Mouse (Mus musculus): Measurements from ENCODE around the gene Slc13a3. TPM values are rescaled to one million over a fixed set of nuclear protein-coding genes. Genes with fewer than 3 reads are reported as not detected.
"Not testable (repeated sequence)": the region's sequence is repeated elsewhere in the genome, so short reads cannot be mapped to it uniquely, and the experiment has no call there.

The Slc13a3 gene
- total RNA-seq (2014; fragmentation: Nextera tagmentation) = not detected in 2 replicates
- 0.11 and 0.17 TPM in 2 replicates for total RNA-seq (2017)
- not detected in 2 replicates for polyA plus RNA-seq (2012)

GRCm38 (mm10) chr2:165473003-165473402, at the start of gene Slc13a3:
Gene Slc13a3, minus strand, starts transcription at chr2:165473230.
- H3K36me3 ChIP-seq (replicated peaks) = no peaks in the 10 kb centered on the region
- no peak for ATAC-seq (ENCODE audit: extremely low read depth, insufficient number of reproducible peaks, low FRiP score, poor library complexity, severe bottlenecking)

DNA sequence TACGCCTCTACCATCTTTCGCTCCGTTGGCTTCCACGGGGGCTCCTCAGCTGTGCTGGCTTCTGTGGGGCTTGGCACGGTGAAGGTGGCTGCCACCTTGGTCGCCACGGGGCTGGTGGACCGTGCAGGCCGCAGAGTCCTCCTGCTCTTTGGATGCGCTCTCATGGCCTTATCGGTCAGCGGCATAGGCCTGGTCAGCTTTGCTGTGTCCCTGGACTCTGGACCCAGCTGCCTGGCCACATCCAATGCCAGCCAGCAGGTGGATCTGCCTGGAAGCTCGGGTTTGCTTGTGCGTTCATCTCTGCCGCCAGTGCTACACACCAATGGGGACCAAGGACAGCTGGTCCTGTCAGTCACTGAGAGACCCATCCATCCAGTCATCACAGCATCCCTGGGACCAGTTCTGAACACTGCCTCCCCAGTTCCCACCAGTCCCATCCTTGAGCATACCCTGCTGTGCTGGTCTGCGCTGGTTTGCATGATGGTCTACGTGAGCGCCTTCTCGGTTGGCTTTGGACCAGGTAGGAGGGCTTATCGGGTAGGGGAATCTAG, 42.2 kb upstream of the Slc13a3 start:
- no peaks in the 10 kb centered on the region for H3K36me3 ChIP-seq (replicated peaks)
- no peaks in the 10 kb centered on the region for H3K9me3 ChIP-seq (replicated peaks)
- no peaks in the 10 kb centered on the region for H3K27me3 ChIP-seq (ENCODE audit: insufficient read depth, low read length)
- no peak overlapping the region for H3K4me3 ChIP-seq (ENCODE audit: low read depth, low read length)
- no peaks in the 10 kb centered on the region for H3K4me1 ChIP-seq (ENCODE audit: insufficient read depth, low read depth, low read length)
- ATAC-seq (ENCODE audit: extremely low read depth, insufficient number of reproducible peaks, low FRiP score, poor library complexity, severe bottlenecking) = no peak
- TF ChIP-seq TAL1 (conservative IDR thresholded peaks at IDR 0.05; ENCODE audit: low read depth, low read length) (no peak), GATA2 (IDR thresholded peaks at IDR 0.05; ENCODE audit: borderline replicate concordance, low read depth, low read length) (no peak), POLR2AphosphoS5 (IDR thresholded peaks at IDR 0.05; ENCODE audit: insufficient replicate concordance, low read depth, low read length) (no peak), GATA1 (IDR thresholded peaks at IDR 0.05; ENCODE audit: borderline replicate concordance, low read length) (no peak), CTCF (IDR thresholded peaks at IDR 0.05; ENCODE audit: low read depth, low read length) (no peak)
- no peak for DNase-seq (ENCODE audit: low spot score)

More at GRCm38 (mm10) chr2:165473003-165473402, at the start of gene Slc13a3:
- TF ChIP-seq GATA1 (IDR thresholded peaks at IDR 0.05; ENCODE audit: borderline replicate concordance, low read length) (no peak), GATA2 (IDR thresholded peaks at IDR 0.05; ENCODE audit: borderline replicate concordance, low read depth, low read length) (no peak), TAL1 (conservative IDR thresholded peaks at IDR 0.05; ENCODE audit: low read depth, low read length) (no peak), POLR2AphosphoS5 (IDR thresholded peaks at IDR 0.05; ENCODE audit: insufficient replicate concordance, low read depth, low read length) (no peak), CTCF (IDR thresholded peaks at IDR 0.05; ENCODE audit: low read depth, low read length) (no peak)
- no peaks in the 10 kb centered on the region for H3K9me3 ChIP-seq (replicated peaks)
- peaks cover 13% of the 10 kb centered on the region for H3K27me3 ChIP-seq (ENCODE audit: insufficient read depth, low read length)
- H3K4me1 ChIP-seq (ENCODE audit: insufficient read depth, low read depth, low read length) = no peaks in the 10 kb centered on the region
- H3K4me3 ChIP-seq (ENCODE audit: low read depth, low read length) = no peak within 1 kb of the TSS
- no peak for DNase-seq (ENCODE audit: low spot score)

DNA sequence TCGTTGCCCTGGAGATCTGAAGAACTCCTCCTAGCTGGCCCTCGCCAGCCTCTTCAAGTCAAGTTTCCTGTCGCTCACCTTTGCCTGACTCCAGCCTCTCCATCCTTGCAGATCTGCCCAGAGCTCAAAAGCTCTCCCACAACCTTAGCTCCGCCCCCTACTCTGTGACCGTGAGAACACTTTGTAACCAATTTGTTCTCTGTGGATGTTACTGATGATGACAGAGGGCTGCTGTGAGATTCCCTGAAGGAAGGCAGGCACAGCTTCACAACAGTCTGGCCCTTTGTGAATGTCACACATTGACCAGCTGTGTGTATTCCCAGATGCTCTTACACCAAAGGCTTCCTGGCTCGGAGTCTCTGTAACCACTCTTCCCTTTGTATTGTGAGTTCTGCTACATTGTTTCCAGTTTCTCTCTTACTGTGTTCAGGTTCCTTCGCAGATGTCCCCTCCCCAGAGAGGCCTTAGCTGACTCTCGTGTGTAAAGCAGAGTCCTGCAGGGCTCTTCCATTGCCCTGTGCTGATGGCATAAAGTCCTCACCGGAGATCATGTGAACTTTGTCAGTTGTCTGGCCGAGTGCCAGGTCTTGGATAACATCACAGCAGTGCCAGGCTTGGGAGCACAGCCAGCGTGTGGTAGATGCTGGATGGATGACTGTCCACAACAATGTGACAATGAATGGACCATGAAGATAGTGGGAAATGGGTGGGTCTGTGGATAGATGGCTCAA, 40.0 kb upstream of the Slc13a3 start:
- H3K27me3 ChIP-seq (ENCODE audit: insufficient read depth, low read length) = no peaks in the 10 kb centered on the region

GRCm38 (mm10) chr2:165512426-165512825, 39.4 kb upstream of the Slc13a3 start:
- H3K9me3 ChIP-seq (replicated peaks) = no peaks in the 10 kb centered on the region
- no peaks in the 10 kb centered on the region for H3K36me3 ChIP-seq (replicated peaks)
- no peak for ATAC-seq (ENCODE audit: extremely low read depth, insufficient number of reproducible peaks, low FRiP score, poor library complexity, severe bottlenecking)
- DNase-seq (ENCODE audit: low spot score) = no peak
- H3K27me3 ChIP-seq (ENCODE audit: insufficient read depth, low read length) = no peaks in the 10 kb centered on the region
- H3K4me3 ChIP-seq (ENCODE audit: low read depth, low read length) = no peak overlapping the region
- H3K4me1 ChIP-seq (ENCODE audit: insufficient read depth, low read depth, low read length) = no peaks in the 10 kb centered on the region
- no peak for TF ChIP-seq POLR2AphosphoS5 (IDR thresholded peaks at IDR 0.05; ENCODE audit: insufficient replicate concordance, low read depth, low read length)
- TF ChIP-seq GATA1 (IDR thresholded peaks at IDR 0.05; ENCODE audit: borderline replicate concordance, low read length) = no peak
- no peak for TF ChIP-seq CTCF (IDR thresholded peaks at IDR 0.05; ENCODE audit: low read depth, low read length)
- no peak for TF ChIP-seq GATA2 (IDR thresholded peaks at IDR 0.05; ENCODE audit: borderline replicate concordance, low read depth, low read length)
- TF ChIP-seq TAL1 (conservative IDR thresholded peaks at IDR 0.05; ENCODE audit: low read depth, low read length) = no peak

More for the DNA sequence above, 40.0 kb upstream of the Slc13a3 start:
- H3K4me1 ChIP-seq (ENCODE audit: insufficient read depth, low read depth, low read length) = no peaks in the 10 kb centered on the region
- H3K4me3 ChIP-seq (ENCODE audit: low read depth, low read length) = no peak overlapping the region
- no peak for ATAC-seq (ENCODE audit: extremely low read depth, insufficient number of reproducible peaks, low FRiP score, poor library complexity, severe bottlenecking)
- H3K9me3 ChIP-seq (replicated peaks) = no peaks in the 10 kb centered on the region
- H3K36me3 ChIP-seq (replicated peaks) = no peaks in the 10 kb centered on the region
- DNase-seq (ENCODE audit: low spot score) = no peak
- TF ChIP-seq GATA1 (IDR thresholded peaks at IDR 0.05; ENCODE audit: borderline replicate concordance, low read length) (no peak), GATA2 (IDR thresholded peaks at IDR 0.05; ENCODE audit: borderline replicate concordance, low read depth, low read length) (no peak), CTCF (IDR thresholded peaks at IDR 0.05; ENCODE audit: low read depth, low read length) (no peak), POLR2AphosphoS5 (IDR thresholded peaks at IDR 0.05; ENCODE audit: insufficient replicate concordance, low read depth, low read length) (no peak), TAL1 (conservative IDR thresholded peaks at IDR 0.05; ENCODE audit: low read depth, low read length) (no peak)

GRCm38 (mm10) chr2:165511530-165511929, 38.5 kb upstream of the Slc13a3 start:
- DNase-seq (ENCODE audit: low spot score); H3K36me3 ChIP-seq (replicated peaks); H3K4me1 ChIP-seq (ENCODE audit: insufficient read depth, low read depth, low read length); H3K9me3 ChIP-seq (replicated peaks); H3K27me3 ChIP-seq (ENCODE audit: insufficient read depth, low read length); H3K4me3 ChIP-seq (ENCODE audit: low read depth, low read length); ATAC-seq (ENCODE audit: extremely low read depth, insufficient number of reproducible peaks, low FRiP score, poor library complexity, severe bottlenecking): not testable (repeated sequence)

DNA sequence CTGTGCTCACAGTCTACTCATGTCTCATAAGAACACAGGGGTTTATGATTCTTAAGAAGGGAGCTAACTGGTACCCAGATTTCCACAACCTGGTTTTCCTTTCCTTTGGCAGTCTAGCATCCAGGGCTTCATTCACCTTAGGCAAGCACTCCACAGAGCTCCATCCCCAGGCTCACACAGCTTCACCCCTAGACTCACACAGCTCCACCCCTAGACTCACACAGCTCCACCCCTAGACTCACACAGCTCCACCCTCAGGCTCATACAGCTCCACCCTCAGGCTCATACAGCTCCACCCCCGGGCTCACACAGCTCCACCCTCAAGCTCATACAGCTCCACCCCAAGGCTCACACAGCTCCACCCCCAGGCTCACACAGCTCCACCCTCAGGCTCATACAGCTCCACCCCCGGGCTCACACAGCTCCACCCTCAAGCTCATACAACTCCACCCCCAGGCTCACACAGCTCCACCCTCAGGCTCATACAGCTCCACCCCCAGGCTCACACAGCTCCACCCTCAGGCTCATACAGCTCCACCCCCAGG, 38.0 kb upstream of the Slc13a3 start:
- peak; percentile 34; the same call in 1 of the 2 replicates for ATAC-seq (ENCODE audit: extremely low read depth, insufficient number of reproducible peaks, low FRiP score, poor library complexity, severe bottlenecking)
- not testable (repeated sequence) for H3K36me3 ChIP-seq (replicated peaks); H3K4me3 ChIP-seq (ENCODE audit: low read depth, low read length); DNase-seq (ENCODE audit: low spot score); H3K9me3 ChIP-seq (replicated peaks); H3K27me3 ChIP-seq (ENCODE audit: insufficient read depth, low read length); H3K4me1 ChIP-seq (ENCODE audit: insufficient read depth, low read depth, low read length)

Data from G1E (cell line).